Mouse (Mus musculus): ENCODE measurements at regions not wholly inside any gene's neighbourhood (a gene's known extent, or its start where the extent isn't known, plus 50 kb on each side); places are given as distances from the start of the nearest gene placed in this dataset.

GRCm38 (mm10) chr15:45171605-45172004 lies 5037.4 kb downstream of the 9330182O14Rik start:
- ATAC-seq (ENCODE audit: low FRiP score) = no peak
- H3K9ac ChIP-seq (ENCODE audit: low read depth, low read length) = no peak overlapping the region
- H3K27ac ChIP-seq (ENCODE audit: low read depth, low read length) = no peak overlapping the region
- no peaks in the 10 kb centered on the region for H3K36me3 ChIP-seq (ENCODE audit: control insufficient read depth, insufficient read depth, low read length)
- H3K4me2 ChIP-seq (replicated peaks; ENCODE audit: low read depth, low read length) = no peak overlapping the region
- no peak for DNase-seq (ENCODE audit: low spot score)
- WGBS = 94% methylated on average over 1 of the region's 1 CpGs
- H3K4me1 ChIP-seq (replicated peaks; ENCODE audit: control insufficient read depth, insufficient read depth, low read length) = no peaks in the 10 kb centered on the region
- H3K9me3 ChIP-seq (ENCODE audit: control insufficient read depth, low read length) = no peaks in the 10 kb centered on the region
- H3K27me3 ChIP-seq (ENCODE audit: control insufficient read depth, insufficient read depth, low read length) = no peaks in the 10 kb centered on the region
- no peak overlapping the region for H3K4me3 ChIP-seq (ENCODE audit: low read depth, low read length)

GRCm38 (mm10) chr15:45178341-45178740 lies 5044.2 kb downstream of the 9330182O14Rik start:
- Histone ChIP-seq H3K27me3 (ENCODE audit: control insufficient read depth, insufficient read depth, low read length) (no peaks in the 10 kb centered on the region), H3K36me3 (ENCODE audit: control insufficient read depth, insufficient read depth, low read length) (no peaks in the 10 kb centered on the region), H3K4me3 (ENCODE audit: low read depth, low read length) (no peak overlapping the region), H3K4me2 (replicated peaks; ENCODE audit: low read depth, low read length) (no peak overlapping the region), H3K4me1 (replicated peaks; ENCODE audit: control insufficient read depth, insufficient read depth, low read length) (no peaks in the 10 kb centered on the region), H3K9me3 (ENCODE audit: control insufficient read depth, low read length) (no peaks in the 10 kb centered on the region), H3K27ac (ENCODE audit: low read depth, low read length) (no peak overlapping the region), H3K9ac (ENCODE audit: low read depth, low read length) (no peak overlapping the region)
- DNase-seq (ENCODE audit: low spot score) = peak; percentile 2
- WGBS = 52% methylated on average over 2 of the region's 2 CpGs
- no peak for ATAC-seq (ENCODE audit: low FRiP score)

GRCm38 (mm10) chr15:45180173-45180572 lies 5046.0 kb downstream of the 9330182O14Rik start:
- H3K4me2 ChIP-seq (replicated peaks; ENCODE audit: low read depth, low read length) = no peak overlapping the region
- H3K4me1 ChIP-seq (replicated peaks; ENCODE audit: control insufficient read depth, insufficient read depth, low read length) = no peaks in the 10 kb centered on the region
- no peaks in the 10 kb centered on the region for H3K9me3 ChIP-seq (ENCODE audit: control insufficient read depth, low read length)
- WGBS = 53% methylated on average over 5 of the region's 5 CpGs
- no peaks in the 10 kb centered on the region for H3K36me3 ChIP-seq (ENCODE audit: control insufficient read depth, insufficient read depth, low read length)
- peak; percentile 66 for ATAC-seq (ENCODE audit: low FRiP score)
- H3K27ac ChIP-seq (ENCODE audit: low read depth, low read length) = no peak overlapping the region
- H3K4me3 ChIP-seq (ENCODE audit: low read depth, low read length) = no peak overlapping the region
- H3K9ac ChIP-seq (ENCODE audit: low read depth, low read length) = no peak overlapping the region
- peak; percentile 36 for DNase-seq (ENCODE audit: low spot score)
- no peaks in the 10 kb centered on the region for H3K27me3 ChIP-seq (ENCODE audit: control insufficient read depth, insufficient read depth, low read length)

Measured in hindbrain, embryonic 11.5 days (tissue).